Comparison of ENCODE assay signal across 8 mouse cellular contexts in the genomic region with DNA sequence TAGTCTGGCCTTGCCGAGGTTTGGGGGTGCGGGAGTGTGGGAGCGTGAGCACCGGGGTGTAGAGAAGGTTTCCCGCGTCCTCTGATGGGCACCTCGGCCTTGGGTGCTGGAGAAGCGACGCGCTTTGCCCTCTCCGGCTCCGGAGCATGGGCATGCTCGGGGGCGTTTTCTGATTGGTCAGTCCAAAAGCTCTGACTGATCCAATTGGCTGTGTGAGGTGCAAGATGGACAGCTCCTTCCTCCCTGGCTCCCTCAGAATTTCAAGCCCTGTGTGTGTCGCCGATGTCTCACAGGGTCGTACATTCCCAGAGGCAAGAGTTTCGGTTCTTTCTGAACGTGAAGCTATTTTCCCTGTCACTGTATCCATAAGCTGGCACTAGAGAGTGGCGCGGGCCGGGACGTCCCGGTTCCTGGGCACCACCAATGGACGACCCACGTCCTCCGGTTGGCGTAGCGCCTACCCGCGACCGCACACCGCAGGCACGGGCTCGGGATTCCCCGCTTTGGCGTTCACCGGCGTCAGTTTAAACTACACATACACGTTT. TPM values are rescaled to one million over a fixed set of nuclear protein-coding genes. Genes with fewer than 3 reads are reported as not detected.
DNase-seq lines count a peak whose midpoint lies in the region; ATAC-seq and TF ChIP-seq lines count a peak whose summit lies in the region.

No protein-coding gene starts in this region.

- H3K9ac ChIP-seq in neural tube, embryonic 15.5 days (replicated peaks) = peak overlapping the region; percentile 56

- H3K4me3 ChIP-seq in lung, adult 2 months (replicated peaks; ENCODE audit: extremely low read depth, low read depth, low read length) = peak overlapping the region; percentile 60
- H3K4me3 ChIP-seq in neural tube, embryonic 15.5 days (replicated peaks) = peak overlapping the region; percentile 56

- intact Hi-C loops in heart, postnatal 10 days (cut with DNase I) = loop anchor here (10.0 kb wide), 1 partner anchor 225 kb away; a partner anchor contains a TSS

- ATAC-seq in neural tube, embryonic 15.5 days (ENCODE audit: low FRiP score) = peak; percentile 89

- WGBS in lung, adult 2 months = 21% methylated on average over 40 of the region's 40 CpGs
- under 1% methylated on average over 40 of the region's 40 CpGs for WGBS in neural tube, embryonic 15.5 days

- H3K9me3 ChIP-seq in neural tube, embryonic 15.5 days (replicated peaks) = no peaks in the 10 kb centered on the region

- no peak for TF ChIP-seq CTCF in lung, adult 2 months (IDR thresholded peaks at IDR 0.05; ENCODE audit: insufficient read depth, low read length)

- DNase-seq in CD8-positive naive resting alpha-beta T cell, adult 2 months (ENCODE audit: low read depth in 2 of 2, low spot score in 2 of 2) = peak; percentile 73 to 76
- DNase-seq in c-Kit-negative CD71-positive TER-119-positive erythroid progenitor cells, embryonic 14.5 days (ENCODE audit: low read depth, low spot score) = peak; percentile 83
- DNase-seq in fibroblast of lung, adult 2 months (ENCODE audit: low read depth) = peak; percentile 71
- peak; percentile 85 to 86 for DNase-seq in heart, postnatal 10 days
- DNase-seq in kidney, postnatal 4 days = peak; percentile 80 to 87
- DNase-seq in lung, adult 2 months = peak; percentile 79
- DNase-seq in testis, postnatal 14 days (ENCODE audit: low spot score) = peak; percentile 94

- no peaks in the 10 kb centered on the region for H3K27me3 ChIP-seq in neural tube, embryonic 15.5 days (replicated peaks)

- peaks cover 4% of the 10 kb centered on the region for H3K4me1 ChIP-seq in lung, adult 2 months (ENCODE audit: control insufficient read depth, insufficient read depth, low read length)
- peaks cover 51% of the 10 kb centered on the region for H3K4me1 ChIP-seq in neural tube, embryonic 15.5 days

- H3K4me2 ChIP-seq in neural tube, embryonic 15.5 days = peak overlapping the region; percentile 86

- H3K27ac ChIP-seq in neural tube, embryonic 15.5 days (replicated peaks) = peak overlapping the region; percentile 92

- TF ChIP-seq POLR2A in lung, adult 2 months (IDR thresholded peaks at IDR 0.05; ENCODE audit: borderline replicate concordance, extremely low read depth, low read depth, low read length) = no peak; the same call in 1 of the 2 replicates

- no peaks in the 10 kb centered on the region for H3K36me3 ChIP-seq in neural tube, embryonic 15.5 days

RNA-seq across cellular contexts. Expression of a gene that starts 5.5 kb away (rescaled TPM):
- total RNA-seq in heart, postnatal 10 days (2021) = 10 to 100 TPM; 33.2 to 36.7 TPM
- 19.7 and 25.5 TPM in 2 replicates for polyA plus RNA-seq in lung, adult 2 months (2012; rRNA removed)
- polyA plus RNA-seq in neural tube, embryonic 15.5 days (2015; fragmentation: Nextera tagmentation; extraction: Ambion mirVana) = 66.5 and 86.3 TPM in 2 replicates

RNA-seq across cellular contexts. Expression of a gene that starts 5.5 kb away (rescaled TPM):
- under 1 TPM; 0.12 to 0.22 TPM for total RNA-seq in heart, postnatal 10 days (2021)
- polyA plus RNA-seq in lung, adult 2 months (2012; rRNA removed) = 0.97 and 1.1 TPM in 2 replicates
- polyA plus RNA-seq in neural tube, embryonic 15.5 days (2015; fragmentation: Nextera tagmentation; extraction: Ambion mirVana) = 1.1 TPM in 2 replicates

RNA-seq across cellular contexts. Expression of a gene that starts 11.3 kb away (rescaled TPM):
- 10 to 100 TPM; 11.0 to 13.0 TPM for total RNA-seq in heart, postnatal 10 days (2021)
- 0.62 and 2.4 TPM in 2 replicates for polyA plus RNA-seq in lung, adult 2 months (2012; rRNA removed)
- 184 and 262 TPM in 2 replicates for polyA plus RNA-seq in neural tube, embryonic 15.5 days (2015; fragmentation: Nextera tagmentation; extraction: Ambion mirVana)

RNA-seq across cellular contexts. Expression of a gene that starts 17.9 kb away (rescaled TPM):
- 10 to 100 TPM; 19.9 to 20.8 TPM for total RNA-seq in heart, postnatal 10 days (2021)
- 31.4 and 38.3 TPM in 2 replicates for polyA plus RNA-seq in lung, adult 2 months (2012; rRNA removed)
- polyA plus RNA-seq in neural tube, embryonic 15.5 days (2015; fragmentation: Nextera tagmentation; extraction: Ambion mirVana) = 22.2 and 22.5 TPM in 2 replicates

RNA-seq across cellular contexts. Expression of a gene that starts 21.3 kb away (rescaled TPM):
- 100 to 1,000 TPM; 162 to 173 TPM for total RNA-seq in heart, postnatal 10 days (2021)
- 190 and 269 TPM in 2 replicates for polyA plus RNA-seq in lung, adult 2 months (2012; rRNA removed)
- 559 and 636 TPM in 2 replicates for polyA plus RNA-seq in neural tube, embryonic 15.5 days (2015; fragmentation: Nextera tagmentation; extraction: Ambion mirVana)

Comparison
In these comparisons a context has a peak if more than half of its experiments do, and no peak if none do; other contexts are left out.
1. Peak in every context shown above with its lines: DNase-seq, ATAC-seq, H3K4me3 ChIP-seq and H3K27ac ChIP-seq.
2. RNA of a gene that starts 11.3 kb away (polyA plus RNA-seq): 184 to 262 TPM in neural tube, embryonic 15.5 days; 0.62 to 2.4 TPM in lung, adult 2 months; every median in the first group is over 10 times any median in the second.